Mouse (Mus musculus) B cell, adult 62 days (primary cell): ENCODE data around the gene Bcl9. TPM values are rescaled to one million over a fixed set of nuclear protein-coding genes. Genes with fewer than 3 reads are reported as not detected.

ENCODE experiments used
- total RNA-seq: library from RNA; stranded (reverse); gene quantifications from 4 replicates; pipeline ENCODE4 v1.2.4, GENCODE M21; 2023

The Bcl9 gene
- total RNA-seq = 60.9 to 69.1 TPM (median 65.1 TPM) in 4 replicates

GRCm38 (mm10) chr3:97297553-97298432 is at the start of gene Bcl9:
Gene Bcl9 (minus strand): TSS chr3:97297917.

GRCm38 (mm10) chr3:97158611-97159508 is 138.9 kb downstream of the Bcl9 start, which contains the start of gene Acp6:
Gene Acp6 (plus strand): TSS chr3:97158777.

Other genes with a start within 250 kb of the Bcl9 start
- gene Acp6, start 139.1 kb downstream of the Bcl9 start, total RNA-seq = 36.3 to 44.2 TPM (median 39.6 TPM) in 4 replicates
- not detected in 4 replicates for gene Olfr1402, start 124.1 kb upstream of the Bcl9 start, total RNA-seq